Mouse (Mus musculus): ENCODE data around the gene Plekha4. TPM values are rescaled to one million over a fixed set of nuclear protein-coding genes. Genes with fewer than 3 reads are reported as not detected.

Plekha4 gene
- polyA plus RNA-seq, 1 experiment from 2014 or later = 0.87 TPM

DNA sequence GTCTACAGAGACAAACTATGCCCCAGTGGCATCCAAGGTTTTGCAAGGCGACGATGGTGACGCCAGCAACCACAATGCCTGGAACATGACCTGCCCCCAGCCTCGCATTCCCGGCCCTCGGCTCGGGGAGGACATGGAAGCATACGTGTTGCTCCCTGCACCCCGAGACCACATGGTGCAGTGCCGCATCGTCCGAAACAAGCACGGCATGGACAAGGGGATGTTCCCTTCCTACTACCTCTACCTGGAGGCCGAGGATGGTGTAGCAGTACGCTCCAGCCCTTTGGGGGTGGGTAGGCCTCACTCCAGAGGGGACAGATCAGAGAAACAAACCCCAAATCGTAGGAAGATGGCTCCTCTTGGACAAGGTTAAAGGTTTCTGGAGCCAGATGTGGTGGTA, 7.5 kb upstream of the Plekha4 start:
- no peak overlapping the region for H3K4me3 ChIP-seq (ENCODE audit: low read depth, low read length)
- no peaks in the 10 kb centered on the region for H3K27me3 ChIP-seq (ENCODE audit: control insufficient read depth, insufficient read depth, low read depth, low read length)
- H3K4me1 ChIP-seq (ENCODE audit: control insufficient read depth, insufficient read depth, low read length) = peaks cover 3% of the 10 kb centered on the region; the same call in 1 of the 2 replicates
- H3K9me3 ChIP-seq (replicated peaks; ENCODE audit: control insufficient read depth, low read length, poor library complexity, severe bottlenecking) = no peaks in the 10 kb centered on the region
- WGBS = 90% methylated on average over 16 of the region's 16 CpGs
- no peak overlapping the region for H3K9ac ChIP-seq (ENCODE audit: low read depth, low read length)
- H3K36me3 ChIP-seq (ENCODE audit: control insufficient read depth, insufficient read depth, low read length) = no peaks in the 10 kb centered on the region
- no peak overlapping the region for H3K4me2 ChIP-seq (ENCODE audit: low read length)
- no peak for ATAC-seq
- no peak overlapping the region for H3K27ac ChIP-seq (ENCODE audit: low read length)

DNA sequence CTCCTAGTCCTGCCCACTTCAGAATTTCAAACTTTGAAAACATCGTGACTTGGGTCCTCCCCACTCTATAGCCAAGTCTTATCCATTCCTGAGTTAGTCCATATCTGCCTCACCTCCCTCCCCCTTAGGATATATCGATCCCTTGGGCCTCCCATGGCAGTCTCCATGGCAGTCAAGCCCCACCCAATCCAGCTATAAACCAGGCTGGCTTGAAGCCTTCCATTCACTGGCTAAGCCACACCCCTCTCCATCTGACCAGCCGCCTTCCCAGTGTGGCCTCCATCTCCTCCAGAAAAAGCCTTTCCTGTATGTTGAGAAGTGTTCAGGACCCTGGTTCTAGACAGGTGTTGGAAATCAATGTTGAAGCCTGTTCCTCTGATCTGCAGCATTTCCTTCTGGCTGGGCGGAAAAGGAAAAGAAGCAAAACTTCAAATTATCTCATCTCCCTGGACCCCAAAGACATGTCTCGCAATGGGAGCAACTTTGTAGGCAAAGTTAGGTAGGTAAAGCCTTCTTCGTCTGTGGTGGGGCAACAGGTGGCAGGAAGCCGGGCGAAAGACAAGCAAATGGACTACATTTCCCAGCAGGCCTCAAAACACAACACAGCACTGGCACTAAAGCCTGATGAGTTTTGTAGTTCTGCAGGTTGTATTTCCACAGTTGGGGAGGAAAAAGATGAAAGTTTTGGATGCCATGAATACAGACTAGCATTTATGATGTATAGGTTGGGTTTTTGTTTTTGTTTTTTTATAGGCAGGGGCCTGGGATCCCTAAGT, 6.6 kb upstream of the Plekha4 start:
- Histone ChIP-seq H3K9ac (ENCODE audit: low read depth, low read length) (no peak overlapping the region), H3K27me3 (ENCODE audit: control insufficient read depth, insufficient read depth, low read depth, low read length) (no peaks in the 10 kb centered on the region), H3K4me1 (ENCODE audit: control insufficient read depth, insufficient read depth, low read length) (peaks cover 3% of the 10 kb centered on the region; the same call in 1 of the 2 replicates), H3K4me2 (ENCODE audit: low read length) (no peak overlapping the region), H3K36me3 (ENCODE audit: control insufficient read depth, insufficient read depth, low read length) (no peaks in the 10 kb centered on the region), H3K4me3 (ENCODE audit: low read depth, low read length) (no peak overlapping the region), H3K9me3 (replicated peaks; ENCODE audit: control insufficient read depth, low read length, poor library complexity, severe bottlenecking) (no peaks in the 10 kb centered on the region), H3K27ac (ENCODE audit: low read length) (no peak overlapping the region)
- 79% methylated on average over 8 of the region's 8 CpGs for WGBS
- no peak for ATAC-seq

DNA sequence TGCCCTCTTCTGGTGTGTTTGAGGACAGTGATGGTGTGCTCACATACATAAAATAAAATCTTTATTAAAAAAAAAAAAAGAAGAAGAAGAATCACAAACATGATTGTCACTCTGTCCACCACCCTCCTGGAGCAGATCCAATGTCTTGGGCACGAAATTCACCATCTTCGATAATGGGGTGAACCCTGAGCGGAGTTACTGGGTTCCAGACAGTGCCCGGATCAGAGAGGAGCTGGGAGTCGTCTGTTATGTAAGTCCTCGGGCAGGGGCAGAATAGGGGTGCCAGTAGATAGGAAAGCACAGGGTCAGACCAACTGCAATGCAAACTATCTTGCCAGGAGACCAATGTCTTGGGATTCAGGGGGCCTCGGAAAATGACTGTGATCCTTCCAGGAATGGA, 5.5 kb upstream of the Plekha4 start:
- no peaks in the 10 kb centered on the region for H3K9me3 ChIP-seq (replicated peaks; ENCODE audit: control insufficient read depth, low read length, poor library complexity, severe bottlenecking)
- no peaks in the 10 kb centered on the region for H3K27me3 ChIP-seq (ENCODE audit: control insufficient read depth, insufficient read depth, low read depth, low read length)
- H3K27ac ChIP-seq (ENCODE audit: low read length) = no peak overlapping the region
- no peak for ATAC-seq
- H3K4me3 ChIP-seq (ENCODE audit: low read depth, low read length) = no peak overlapping the region
- H3K36me3 ChIP-seq (ENCODE audit: control insufficient read depth, insufficient read depth, low read length) = no peaks in the 10 kb centered on the region
- H3K9ac ChIP-seq (ENCODE audit: low read depth, low read length) = no peak overlapping the region
- 95% methylated on average over 7 of the region's 7 CpGs for WGBS
- H3K4me1 ChIP-seq (ENCODE audit: control insufficient read depth, insufficient read depth, low read length) = peaks cover 13% of the 10 kb centered on the region
- no peak overlapping the region for H3K4me2 ChIP-seq (ENCODE audit: low read length)

DNA sequence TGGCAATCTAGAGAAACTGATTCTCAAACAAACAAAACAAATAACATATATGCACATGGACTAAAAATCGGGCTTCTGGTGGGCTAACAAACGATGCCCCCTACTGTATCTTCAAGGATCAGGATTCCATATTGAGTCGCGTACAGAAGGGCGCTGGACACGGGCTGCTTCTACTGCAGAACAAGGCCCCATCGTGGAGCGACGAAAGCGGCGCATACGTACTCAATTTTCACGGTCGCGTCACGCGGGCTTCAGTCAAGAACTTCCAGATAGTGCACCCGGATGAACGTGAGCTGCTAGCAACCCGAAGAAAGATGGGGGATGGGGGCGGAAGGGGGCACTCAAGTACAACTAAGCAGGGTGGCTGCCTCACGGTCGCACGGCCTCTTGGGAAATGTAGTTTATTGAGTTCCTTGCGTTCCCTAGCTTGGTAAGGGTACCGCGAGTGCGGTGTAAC, 4.4 kb upstream of the Plekha4 start:
- under 1% methylated on average over 28 of the region's 28 CpGs for WGBS
- Histone ChIP-seq H3K27ac (ENCODE audit: low read length) (peak overlapping the region; percentile 82), H3K9me3 (replicated peaks; ENCODE audit: control insufficient read depth, low read length, poor library complexity, severe bottlenecking) (no peaks in the 10 kb centered on the region), H3K4me3 (ENCODE audit: low read depth, low read length) (peak overlapping the region; percentile 44), H3K27me3 (ENCODE audit: control insufficient read depth, insufficient read depth, low read depth, low read length) (no peaks in the 10 kb centered on the region), H3K9ac (ENCODE audit: low read depth, low read length) (peak overlapping the region; percentile 63), H3K36me3 (ENCODE audit: control insufficient read depth, insufficient read depth, low read length) (no peaks in the 10 kb centered on the region), H3K4me2 (ENCODE audit: low read length) (peak overlapping the region; percentile 53), H3K4me1 (ENCODE audit: control insufficient read depth, insufficient read depth, low read length) (peaks cover 13% of the 10 kb centered on the region)
- peak; percentile 73 for ATAC-seq

DNA sequence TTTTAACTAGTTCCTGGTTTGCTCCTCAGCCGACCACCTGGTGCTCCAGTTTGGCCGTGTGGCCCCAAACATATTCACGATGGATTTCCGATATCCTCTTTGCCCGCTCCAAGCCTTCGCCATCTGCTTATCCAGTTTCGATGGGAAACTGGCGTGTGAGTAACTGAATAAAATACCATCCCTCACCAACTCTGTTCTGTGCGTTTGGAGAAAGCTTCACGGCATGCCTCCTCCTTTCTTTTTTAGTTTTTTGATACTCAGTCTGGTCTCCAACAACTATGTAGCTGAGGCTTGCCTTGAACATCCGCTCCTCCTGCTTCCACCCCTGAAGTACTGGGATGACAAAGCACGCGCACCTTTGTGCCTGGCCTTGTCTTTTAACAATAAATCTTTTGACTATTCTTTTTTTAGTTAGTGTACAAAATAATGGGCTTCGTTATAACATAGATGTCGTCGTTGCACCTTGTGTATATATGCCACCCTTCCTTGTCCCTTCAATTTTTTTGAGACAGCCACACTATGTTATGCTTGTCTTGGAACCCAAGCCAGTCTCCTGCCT, 3.9 kb upstream of the Plekha4 start:
- 57% methylated on average over 16 of the region's 16 CpGs for WGBS
- H3K27ac ChIP-seq (ENCODE audit: low read length) = no peak overlapping the region
- peak overlapping the region; percentile 63; the same call in 1 of the 2 replicates for H3K9ac ChIP-seq (ENCODE audit: low read depth, low read length)
- H3K4me3 ChIP-seq (ENCODE audit: low read depth, low read length) = peak overlapping the region; percentile 44
- ATAC-seq = no peak; the same call in 1 of the 2 replicates
- H3K4me2 ChIP-seq (ENCODE audit: low read length) = peak overlapping the region; percentile 53
- H3K9me3 ChIP-seq (replicated peaks; ENCODE audit: control insufficient read depth, low read length, poor library complexity, severe bottlenecking) = no peaks in the 10 kb centered on the region
- no peaks in the 10 kb centered on the region for H3K27me3 ChIP-seq (ENCODE audit: control insufficient read depth, insufficient read depth, low read depth, low read length)
- no peaks in the 10 kb centered on the region for H3K36me3 ChIP-seq (ENCODE audit: control insufficient read depth, insufficient read depth, low read length)
- peaks cover 13% of the 10 kb centered on the region for H3K4me1 ChIP-seq (ENCODE audit: control insufficient read depth, insufficient read depth, low read length)

DNA sequence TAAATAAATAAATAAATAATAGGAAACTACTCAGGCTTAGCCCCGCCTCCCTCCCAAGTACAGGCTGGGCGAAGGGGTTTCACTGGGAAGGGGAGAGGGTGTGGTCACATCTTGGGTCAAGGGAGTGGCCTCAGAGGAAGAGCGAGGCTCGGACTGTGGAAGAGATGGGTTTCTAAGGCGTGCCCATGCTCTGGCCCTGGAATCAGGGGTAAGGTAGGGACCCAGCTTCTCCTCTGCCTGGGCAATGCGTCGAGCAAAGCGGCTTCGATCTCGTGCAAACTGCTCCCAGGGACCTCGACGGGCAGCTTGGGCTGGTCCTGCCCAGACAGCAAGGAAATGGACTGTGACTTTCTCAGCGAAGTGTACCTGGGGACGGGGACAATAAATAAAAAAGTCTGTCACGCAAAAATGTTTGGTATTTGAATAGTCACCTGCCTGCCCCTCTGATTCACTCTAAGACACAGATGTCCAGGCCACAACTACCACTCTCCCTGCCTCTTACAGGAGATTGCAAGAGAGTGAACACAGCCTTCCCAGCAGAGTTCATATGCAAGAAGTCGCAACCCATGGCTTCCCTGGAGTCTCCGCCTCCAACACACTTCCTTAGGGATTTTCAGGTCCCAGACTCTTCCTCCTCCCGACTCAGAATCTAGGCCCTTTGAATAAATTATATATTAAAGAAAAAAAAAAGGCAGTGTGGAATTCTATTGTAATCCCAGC, 3.0 kb upstream of the Plekha4 start:
- no peaks in the 10 kb centered on the region for H3K27me3 ChIP-seq (ENCODE audit: control insufficient read depth, insufficient read depth, low read depth, low read length)
- peaks cover 13% of the 10 kb centered on the region for H3K4me1 ChIP-seq (ENCODE audit: control insufficient read depth, insufficient read depth, low read length)
- H3K9ac ChIP-seq (ENCODE audit: low read depth, low read length) = no peak overlapping the region; the same call in 1 of the 2 replicates
- H3K27ac ChIP-seq (ENCODE audit: low read length) = no peak overlapping the region
- no peaks in the 10 kb centered on the region for H3K36me3 ChIP-seq (ENCODE audit: control insufficient read depth, insufficient read depth, low read length)
- H3K9me3 ChIP-seq (replicated peaks; ENCODE audit: control insufficient read depth, low read length, poor library complexity, severe bottlenecking) = no peaks in the 10 kb centered on the region
- WGBS = 74% methylated on average over 18 of the region's 18 CpGs
- H3K4me3 ChIP-seq (ENCODE audit: low read depth, low read length) = no peak overlapping the region
- no peak overlapping the region for H3K4me2 ChIP-seq (ENCODE audit: low read length)
- no peak for ATAC-seq

DNA sequence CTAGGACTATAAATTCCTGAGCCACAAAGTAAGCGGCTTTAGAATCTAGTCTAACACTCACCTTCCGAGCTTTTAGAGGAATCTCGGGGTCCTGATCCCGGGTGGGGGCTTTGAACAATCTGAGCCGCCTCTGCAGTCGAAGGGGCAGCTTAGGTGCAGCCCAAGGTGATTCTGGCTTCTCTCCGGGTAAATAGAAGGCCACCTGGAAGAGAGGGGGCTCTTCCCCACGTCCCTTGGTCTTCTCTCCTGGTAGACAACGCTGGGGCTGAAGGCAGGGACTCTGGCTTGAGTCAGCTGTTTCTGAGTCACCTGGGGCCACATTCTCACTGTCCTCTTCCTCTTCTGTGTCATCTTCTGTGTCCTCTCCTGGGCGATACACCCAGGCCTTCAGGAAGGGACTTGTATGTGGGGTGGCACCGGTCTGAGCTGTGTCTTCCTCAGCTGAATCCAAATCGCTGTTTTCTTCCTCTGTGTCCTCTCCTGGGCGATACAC, 2.4 kb upstream of the Plekha4 start:
- no peak overlapping the region for H3K27ac ChIP-seq (ENCODE audit: low read length)
- no peaks in the 10 kb centered on the region for H3K9me3 ChIP-seq (replicated peaks; ENCODE audit: control insufficient read depth, low read length, poor library complexity, severe bottlenecking)
- no peaks in the 10 kb centered on the region for H3K27me3 ChIP-seq (ENCODE audit: control insufficient read depth, insufficient read depth, low read depth, low read length)
- no peaks in the 10 kb centered on the region for H3K36me3 ChIP-seq (ENCODE audit: control insufficient read depth, insufficient read depth, low read length)
- peaks cover 13% of the 10 kb centered on the region for H3K4me1 ChIP-seq (ENCODE audit: control insufficient read depth, insufficient read depth, low read length)
- H3K4me2 ChIP-seq (ENCODE audit: low read length) = no peak overlapping the region
- H3K4me3 ChIP-seq (ENCODE audit: low read depth, low read length) = no peak overlapping the region
- no peak overlapping the region; the same call in 1 of the 2 replicates for H3K9ac ChIP-seq (ENCODE audit: low read depth, low read length)
- WGBS = 89% methylated on average over 12 of the region's 13 CpGs
- ATAC-seq = no peak

DNA sequence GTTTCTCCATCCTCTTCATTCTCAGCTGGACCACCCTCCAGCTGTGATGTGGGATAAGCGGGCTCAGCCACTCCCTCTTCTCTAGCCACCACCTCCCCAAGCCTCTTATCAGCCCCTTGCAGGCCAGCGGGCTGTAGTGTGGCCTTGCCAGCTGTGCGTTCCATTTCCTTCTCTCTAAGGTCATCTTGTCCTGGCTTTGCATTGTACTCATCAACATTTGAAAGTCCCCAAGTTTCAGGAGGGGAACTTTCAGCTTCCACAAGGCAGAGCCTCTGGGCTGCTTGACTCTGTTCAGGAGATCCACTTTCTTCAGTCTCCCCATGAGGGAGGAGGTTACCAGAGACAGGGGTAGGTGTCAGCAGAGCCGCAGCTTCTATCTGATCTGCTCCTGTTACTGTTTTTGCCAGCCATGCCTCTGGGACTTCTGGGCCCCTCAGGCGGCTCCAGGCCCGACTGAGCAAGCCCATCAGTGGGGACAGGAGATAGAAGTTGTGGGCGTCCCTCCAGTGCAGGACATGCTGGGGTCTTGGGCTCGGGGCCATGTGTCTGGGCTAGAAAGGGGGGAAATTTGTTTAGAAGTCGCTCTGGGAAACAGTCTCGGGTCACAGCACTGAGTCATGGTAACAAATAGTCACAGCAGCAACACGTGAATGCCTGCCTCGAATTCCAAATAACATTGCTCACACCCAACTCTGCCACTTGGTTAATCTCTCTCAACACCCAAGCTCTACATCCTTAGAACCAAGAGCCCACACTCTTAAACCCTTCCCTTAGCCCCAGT, 1.1 kb upstream of the Plekha4 start:
- ATAC-seq = peak; percentile 7; the same call in 1 of the 2 replicates
- peak overlapping the region; percentile 66 for H3K4me3 ChIP-seq (ENCODE audit: low read depth, low read length)
- no peaks in the 10 kb centered on the region for H3K36me3 ChIP-seq (ENCODE audit: control insufficient read depth, insufficient read depth, low read length)
- H3K27ac ChIP-seq (ENCODE audit: low read length) = peak overlapping the region; percentile 66
- 29% methylated on average over 12 of the region's 12 CpGs for WGBS
- peaks cover 13% of the 10 kb centered on the region for H3K4me1 ChIP-seq (ENCODE audit: control insufficient read depth, insufficient read depth, low read length)
- H3K9ac ChIP-seq (ENCODE audit: low read depth, low read length) = peak overlapping the region; percentile 78
- H3K9me3 ChIP-seq (replicated peaks; ENCODE audit: control insufficient read depth, low read length, poor library complexity, severe bottlenecking) = no peaks in the 10 kb centered on the region
- peak overlapping the region; percentile 84 for H3K4me2 ChIP-seq (ENCODE audit: low read length)
- no peaks in the 10 kb centered on the region for H3K27me3 ChIP-seq (ENCODE audit: control insufficient read depth, insufficient read depth, low read depth, low read length)
